Mouse (Mus musculus) gastrocnemius, postnatal 36 days (tissue): ENCODE data around the gene Foxe3. TPM values are rescaled to one million over a fixed set of nuclear protein-coding genes. Genes with fewer than 3 reads are reported as not detected.
"Not testable (repeated sequence)": the region's sequence is repeated elsewhere in the genome, so short reads cannot be mapped to it uniquely, and the experiment has no call there.

ENCODE experiments used
- DNase-seq, 2 experiments: peaks; one replicate each; pipeline ENCODE4 v3.0.0; 2022
- intact Hi-C: fragments of 180-260 bp; cut with DNase I; formaldehyde crosslinking; loops from one replicate; pipeline ENCODE4 v1.15.1; 2025
- long read RNA-seq, 2 experiments: library from polyadenylated mRNA; stranded (forward); transcript quantifications; one replicate each; pipeline ENCODE4 v2.0.0; 2021
- total RNA-seq, 2 experiments: library from RNA; stranded (reverse); gene quantifications; 2 replicates each; pipeline ENCODE4 v1.2.3; 2021

Gene Foxe3
- total RNA-seq, result not detected
- long read RNA-seq, experiment 1, result 0 reads
- long read RNA-seq, experiment 2, result 0 reads

DNA sequence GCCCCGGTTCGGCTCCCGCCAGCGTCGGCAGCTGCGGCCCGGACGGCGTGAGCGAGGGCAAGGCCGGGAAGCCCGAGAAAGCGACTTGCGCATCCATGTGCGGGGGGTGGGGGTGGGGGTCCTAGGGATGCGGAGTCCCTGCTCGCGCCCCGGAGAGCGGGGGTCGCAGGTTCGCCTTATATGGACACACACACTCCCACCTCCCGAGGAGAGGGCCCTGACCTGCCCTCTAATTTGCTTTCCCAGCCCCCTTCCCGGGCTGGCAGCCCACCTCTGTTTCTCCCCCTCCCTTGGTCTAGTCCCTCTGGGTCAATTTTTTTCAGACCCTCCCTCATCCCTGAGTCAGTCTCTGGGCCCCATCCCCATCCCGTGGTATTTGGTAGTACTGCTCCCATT, at the start of gene Foxe3:
Foxe3 (minus strand) TSS at position 97 of the 396 bp plus-strand sequence.
- no peak for DNase-seq
- intact Hi-C loops, result no loop called here

DNA sequence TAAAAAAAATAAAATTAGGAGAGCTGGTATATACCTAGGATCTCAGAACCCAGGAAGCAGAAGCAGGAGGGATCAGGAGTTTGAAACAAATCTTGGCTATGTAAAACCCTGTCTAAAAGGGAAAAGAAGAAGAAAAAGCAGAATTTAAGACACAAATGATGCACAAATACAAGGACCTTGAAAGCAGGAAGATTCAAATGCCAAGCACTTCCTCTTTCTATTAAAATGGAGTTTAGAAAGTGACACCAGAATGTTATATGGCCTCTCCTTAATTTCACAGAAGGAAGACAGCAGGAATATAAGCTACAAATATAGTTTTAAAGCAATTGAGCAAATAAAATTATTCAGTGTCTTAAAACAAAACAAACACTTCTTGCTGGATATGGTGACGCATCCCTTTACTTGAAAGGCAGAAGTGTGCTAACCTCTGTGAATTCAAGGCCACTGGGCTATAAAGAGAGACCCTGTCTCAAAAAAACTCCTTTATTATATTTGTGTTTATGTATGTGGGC, 47.5 kb upstream of the Foxe3 start:
- DNase-seq, result no peak
- intact Hi-C loops, result no loop called here

DNA sequence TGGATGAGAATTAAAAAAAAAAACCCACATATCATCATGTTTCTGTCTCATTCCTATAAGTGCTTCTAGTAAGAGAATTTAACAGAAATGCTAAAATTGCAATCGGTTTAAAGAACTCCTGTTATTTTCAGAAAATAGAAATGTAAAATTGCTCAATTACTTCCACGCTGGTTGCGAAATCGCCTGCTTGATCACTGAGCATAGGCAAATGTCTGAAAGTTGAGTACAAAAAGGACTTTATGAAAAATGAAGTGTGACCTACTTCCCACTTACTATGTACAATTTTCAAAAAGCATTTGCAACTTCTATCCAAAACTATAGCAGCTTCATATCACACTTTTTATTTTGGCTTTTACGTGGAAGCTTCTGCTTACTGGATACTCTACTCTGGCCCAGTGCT, 44.9 kb upstream of the Foxe3 start:
- intact Hi-C loops, result no loop called here
- no peak for DNase-seq

- intact Hi-C loops, DNase-seq: not testable (repeated sequence)
Observed at GRCm38 (mm10) chr4:114960881-114961280, 35.1 kb upstream of the Foxe3 start.

GRCm38 (mm10) chr4:114959533-114959932, 33.7 kb upstream of the Foxe3 start:
- no peak for DNase-seq
- intact Hi-C loops, result no loop called here

DNA sequence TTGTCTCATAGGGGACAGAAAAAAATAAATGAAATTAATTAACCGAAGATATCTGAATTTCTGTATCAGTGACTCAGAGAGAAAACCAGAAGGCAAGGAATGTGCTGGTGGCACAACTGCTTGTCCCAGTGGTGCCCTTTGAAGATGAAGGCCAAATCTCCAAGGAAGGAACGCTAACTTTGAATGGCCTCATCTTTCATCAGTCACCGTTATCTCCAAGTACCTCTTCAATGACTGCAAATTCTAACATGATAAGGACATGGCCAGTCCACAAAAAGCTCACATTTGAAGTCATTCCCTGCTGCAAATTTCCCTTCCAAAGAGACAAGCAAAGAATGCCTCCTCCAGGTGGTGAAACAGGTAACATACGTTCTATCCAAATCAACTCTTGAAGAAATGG, 33.0 kb upstream of the Foxe3 start:
- intact Hi-C loops, result no loop called here
- DNase-seq, result no peak

DNA sequence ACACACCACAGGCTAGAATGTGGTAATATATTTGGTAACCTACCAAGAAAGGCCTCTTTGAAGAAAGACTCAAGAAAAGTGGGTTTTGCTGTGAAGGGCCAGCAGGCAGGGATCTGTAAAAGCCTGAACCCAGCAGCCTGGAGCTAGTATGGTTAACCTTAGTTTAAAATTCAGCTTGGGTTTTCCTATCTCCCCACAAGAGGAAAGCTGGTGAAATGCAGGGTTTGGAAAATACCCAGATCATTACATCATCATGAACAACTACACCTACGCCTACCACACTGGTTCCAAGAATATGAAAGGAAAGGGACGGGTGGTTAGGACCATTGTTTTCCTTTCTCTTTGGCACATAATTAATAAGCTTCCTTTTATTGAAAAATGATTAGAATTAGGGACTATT, 32.4 kb upstream of the Foxe3 start:
- intact Hi-C loops, result no loop called here
- DNase-seq, result no peak

DNA sequence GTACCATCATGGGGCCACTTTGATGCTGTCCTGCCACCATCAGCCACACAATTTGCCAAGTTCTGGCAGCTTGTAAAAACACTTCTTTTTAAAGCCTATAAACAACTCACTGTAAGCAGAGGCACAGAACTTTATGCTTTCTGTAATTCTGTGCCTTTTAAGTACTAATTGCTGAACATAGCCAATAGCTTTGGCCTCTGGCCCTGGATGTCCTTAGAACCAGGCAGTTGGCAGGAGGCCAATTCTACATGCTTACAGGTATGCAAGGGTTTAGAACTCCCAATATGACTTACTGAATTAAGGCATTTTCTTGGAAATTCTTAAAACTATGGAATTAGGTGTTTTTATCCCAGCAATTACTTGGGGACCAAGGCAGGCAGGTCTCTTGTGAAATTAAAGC, 31.6 kb upstream of the Foxe3 start:
- no peak for DNase-seq
- intact Hi-C loops, result no loop called here

DNA sequence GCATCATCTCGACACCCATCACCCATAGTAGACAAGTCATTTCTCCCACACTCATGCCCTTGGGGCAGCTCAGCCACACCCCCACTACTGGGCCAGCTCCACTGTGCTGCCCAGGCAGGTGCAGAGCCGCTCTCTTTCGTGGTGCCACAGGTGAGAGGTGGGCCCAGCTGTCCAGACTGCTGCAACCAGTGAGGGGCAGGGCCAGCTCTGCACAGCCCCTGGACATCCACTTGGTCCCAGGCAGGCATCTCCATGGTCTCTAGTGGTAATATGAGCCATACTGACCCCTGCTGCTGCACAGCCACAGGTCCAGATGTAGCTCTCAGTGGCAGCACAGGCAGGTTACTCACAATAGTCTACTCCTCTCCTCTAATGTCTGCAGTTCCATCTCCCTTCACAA, 27.4 kb upstream of the Foxe3 start:
- intact Hi-C loops, result no loop called here
- DNase-seq, result no peak

- intact Hi-C loops, result loop anchor here (1.0 kb wide), 1 partner anchor 31 kb away; no protein-coding TSS in a partner anchor
- DNase-seq, result no peak
Observed at GRCm38 (mm10) chr4:114947852-114948481, 22.2 kb upstream of the Foxe3 start.

DNA sequence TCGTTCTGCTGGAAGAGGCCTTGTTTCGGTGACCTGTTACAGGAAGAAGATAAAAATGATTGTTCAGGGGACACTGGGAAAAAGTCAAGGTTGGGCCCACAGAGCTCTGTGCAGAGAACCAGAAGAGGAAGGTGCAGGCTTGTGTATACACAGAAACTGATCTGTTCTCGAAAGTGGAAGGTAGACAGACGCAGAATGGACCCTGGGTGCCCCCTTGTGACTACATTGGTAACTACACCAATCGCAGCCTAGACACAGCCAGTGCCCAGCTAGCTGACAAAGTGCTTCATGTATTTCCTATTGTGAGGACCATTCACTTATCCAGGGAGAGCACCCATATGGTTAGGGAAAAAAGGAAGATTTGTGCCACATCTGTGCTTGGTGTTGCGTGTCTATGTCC, 21.6 kb upstream of the Foxe3 start:
- intact Hi-C loops, result loop anchor here (1.0 kb wide), 1 partner anchor 30 kb away; no protein-coding TSS in a partner anchor

DNA sequence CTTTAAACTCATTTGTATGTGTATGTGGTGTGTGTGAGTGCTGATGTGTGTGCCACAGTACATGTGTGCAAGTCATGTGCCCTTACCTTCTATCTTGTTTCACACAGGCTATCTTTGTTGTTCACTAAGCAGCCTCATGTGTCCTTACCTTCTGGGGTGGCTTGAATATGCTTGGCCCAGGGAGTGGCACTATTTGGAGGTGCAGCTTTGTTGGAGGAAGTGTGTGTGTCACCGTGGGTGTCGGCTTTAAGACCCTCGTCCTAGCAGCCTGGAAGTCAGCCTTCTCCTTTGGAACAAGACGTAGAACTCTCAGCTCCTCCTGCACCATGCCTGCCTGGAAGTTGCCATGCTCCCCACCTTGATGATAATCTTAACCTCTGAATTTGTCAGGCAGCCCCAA, 20.6 kb upstream of the Foxe3 start:
- DNase-seq, result no peak
- intact Hi-C loops, result no loop called here

More for the DNA sequence above, 21.6 kb upstream of the Foxe3 start:
- peak; percentile 68 to 73 for DNase-seq

DNA sequence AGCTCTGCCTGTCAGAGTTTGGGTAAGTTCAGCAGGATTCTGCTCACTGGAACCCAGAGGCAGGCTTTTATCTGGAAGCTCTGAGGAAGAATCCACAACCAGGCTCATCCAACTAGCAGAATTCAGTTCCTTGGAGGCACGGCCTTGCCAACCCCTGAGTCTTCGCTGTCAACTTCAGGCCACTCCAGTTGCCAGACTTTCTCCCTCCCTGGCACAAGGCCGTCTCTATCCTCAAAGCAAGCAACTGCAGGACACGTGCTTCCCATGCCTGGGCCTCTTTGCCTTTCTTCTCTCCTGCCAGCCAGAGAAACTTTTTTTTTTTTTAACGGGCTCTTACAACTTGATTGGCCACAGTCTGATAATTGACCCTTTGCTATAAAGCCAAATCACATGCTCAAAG, 19.2 kb upstream of the Foxe3 start:
- DNase-seq, result no peak

DNA sequence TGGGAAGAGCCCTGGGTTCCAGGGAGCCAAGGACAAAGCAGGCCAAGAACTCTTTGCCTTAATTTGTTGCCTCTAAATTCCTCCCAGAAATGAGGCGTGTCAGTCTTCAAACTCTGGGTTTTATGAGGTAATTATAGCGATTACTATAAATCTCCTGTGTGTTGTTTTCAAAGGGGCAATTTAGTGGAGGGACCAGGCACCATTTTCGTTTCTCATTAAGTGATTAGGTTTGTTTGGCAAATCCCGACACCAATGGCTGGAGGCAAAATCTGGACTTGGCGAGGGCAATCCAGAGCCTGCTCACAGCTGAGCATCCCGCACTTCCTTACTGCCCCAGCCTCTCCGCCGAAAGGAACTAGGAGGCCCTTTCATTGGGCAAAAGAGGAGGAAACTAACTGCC, 16.8 kb upstream of the Foxe3 start:
- intact Hi-C loops, result loop anchor here (5.0 kb wide), 1 partner anchor 275 kb away; no protein-coding TSS in a partner anchor
- no peak for DNase-seq

More for the DNA sequence above, 19.2 kb upstream of the Foxe3 start:
- intact Hi-C loops, result no loop called here

GRCm38 (mm10) chr4:114942112-114942511, 16.3 kb upstream of the Foxe3 start:
- DNase-seq, result no peak

DNA sequence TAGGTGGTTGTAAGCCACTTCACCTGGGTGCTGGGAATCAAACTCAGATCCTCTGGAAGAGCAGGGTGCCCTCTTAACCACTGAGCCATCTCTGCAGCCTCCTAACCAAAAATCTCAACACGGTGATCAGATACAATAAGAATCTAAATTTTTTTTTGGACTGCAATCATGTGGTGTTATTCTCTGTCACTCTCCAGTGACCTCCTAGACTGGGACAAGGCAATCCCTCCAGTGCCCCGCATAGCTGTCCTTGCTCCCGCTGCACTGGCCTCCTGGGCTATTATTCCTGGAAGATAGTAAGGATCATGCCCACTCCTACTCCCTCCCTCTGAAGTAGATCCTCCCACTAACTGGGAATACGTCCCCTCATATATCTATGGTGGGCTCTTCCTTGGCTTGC, 15.5 kb upstream of the Foxe3 start:
- no peak for DNase-seq
- intact Hi-C loops, result loop anchor here (5.0 kb wide), 1 partner anchor 274 kb away; no protein-coding TSS in a partner anchor

More at GRCm38 (mm10) chr4:114942112-114942511, 16.3 kb upstream of the Foxe3 start:
- intact Hi-C loops, result loop anchor here (5.0 kb wide), 1 partner anchor 275 kb away; no protein-coding TSS in a partner anchor

DNA sequence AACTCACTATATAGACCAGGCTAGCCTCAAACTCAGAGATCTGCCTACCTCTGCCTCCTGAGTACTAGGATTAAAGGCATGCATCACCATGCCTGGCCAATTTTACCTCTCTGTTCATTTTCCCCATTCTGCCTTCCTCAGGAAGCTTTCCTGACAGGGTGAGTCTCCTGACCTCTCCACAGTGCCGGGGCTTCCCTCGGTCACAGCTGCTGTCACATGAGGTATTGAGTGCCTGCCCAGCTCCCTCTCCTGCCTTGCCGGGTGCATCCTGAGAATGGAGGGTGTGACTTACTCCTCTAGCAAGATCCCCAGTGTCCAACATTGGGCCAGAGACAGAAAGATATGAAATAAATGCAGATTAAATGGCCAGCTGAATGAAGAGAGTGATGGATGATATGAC, 12.4 kb upstream of the Foxe3 start:
- intact Hi-C loops, result no loop called here
- DNase-seq, result no peak

GRCm38 (mm10) chr4:114937459-114938047, 11.7 kb upstream of the Foxe3 start:
- intact Hi-C loops, result no loop called here
- no peak for DNase-seq

DNA sequence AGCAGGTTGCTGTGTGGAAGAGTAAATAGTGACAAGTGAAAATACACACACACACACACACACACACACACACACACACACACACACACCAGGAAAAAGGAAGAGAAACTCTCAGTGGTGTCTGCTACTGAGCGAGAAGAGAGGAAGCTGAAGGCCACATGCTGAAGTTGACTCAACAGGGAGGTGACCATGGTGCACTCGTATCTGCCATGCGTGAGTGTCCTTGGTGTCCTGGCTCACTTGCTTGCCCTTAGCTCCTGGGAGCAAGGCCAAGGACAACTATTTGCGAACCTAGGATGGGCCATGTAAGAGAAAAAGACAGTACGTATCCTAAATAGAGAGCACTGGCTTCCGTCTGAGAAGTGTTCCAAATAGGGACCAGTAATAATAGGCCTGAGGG, 8.4 kb upstream of the Foxe3 start:
- no peak for DNase-seq
- intact Hi-C loops, result no loop called here

DNA sequence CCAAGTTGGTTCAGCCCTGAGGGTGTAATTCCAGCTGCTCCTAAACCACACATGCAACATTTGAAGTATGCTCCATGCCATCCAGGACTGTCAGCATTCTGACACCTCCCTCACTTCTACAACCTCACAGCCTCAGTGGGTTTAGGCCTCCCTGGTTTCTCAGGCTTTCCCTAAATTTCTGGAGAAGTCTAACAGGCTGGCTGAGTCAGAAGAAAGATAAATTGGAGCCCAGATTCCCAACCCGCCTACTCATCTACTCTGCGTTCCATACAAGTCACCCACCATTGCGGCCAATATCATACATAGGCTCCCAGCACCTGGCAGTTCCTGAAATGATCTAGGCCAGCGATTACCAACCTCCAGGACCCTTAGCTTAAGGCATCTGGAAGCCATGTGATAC, 6.9 kb upstream of the Foxe3 start:
- intact Hi-C loops, result no loop called here

GRCm38 (mm10) chr4:114929155-114929554, 3.3 kb upstream of the Foxe3 start:
- intact Hi-C loops, result no loop called here

More for the DNA sequence above, 6.9 kb upstream of the Foxe3 start:
- no peak for DNase-seq

More at GRCm38 (mm10) chr4:114929155-114929554, 3.3 kb upstream of the Foxe3 start:
- DNase-seq, result no peak
